Mouse (Mus musculus): Measurements from ENCODE around the gene Gm49368. TPM values are rescaled to one million over a fixed set of nuclear protein-coding genes. Genes with fewer than 3 reads are reported as not detected.

Gm49368 gene
- 25.5 and 27.4 TPM in 2 replicates for total RNA-seq (2023)

DNA sequence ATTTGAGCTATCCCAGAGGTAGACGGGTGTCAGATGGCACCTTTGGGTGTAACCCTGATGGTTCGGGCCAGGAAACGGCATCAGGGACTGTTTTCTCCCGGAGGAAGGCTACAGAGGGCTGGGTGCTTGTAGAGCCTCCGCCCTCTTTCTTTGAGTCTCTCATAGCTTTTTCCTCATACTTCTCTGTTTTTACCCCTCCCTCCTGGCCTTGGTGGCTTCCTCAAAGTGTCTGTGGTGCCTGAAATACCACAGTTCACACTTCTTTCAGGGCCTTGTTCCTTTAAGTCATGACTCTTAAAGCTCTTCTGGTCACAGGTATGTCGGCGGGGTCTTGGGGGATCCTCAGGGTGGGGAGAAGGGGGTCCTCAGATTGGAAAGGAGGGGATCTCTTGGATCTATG, at the start of gene Gm49368, which contains the start of gene Itgam:
TSS of gene Gm49368 (plus strand) at position 228 of the 400 bp plus-strand sequence.
TSS of gene Itgam (plus strand) at position 185 of the 400 bp plus-strand sequence.

DNA sequence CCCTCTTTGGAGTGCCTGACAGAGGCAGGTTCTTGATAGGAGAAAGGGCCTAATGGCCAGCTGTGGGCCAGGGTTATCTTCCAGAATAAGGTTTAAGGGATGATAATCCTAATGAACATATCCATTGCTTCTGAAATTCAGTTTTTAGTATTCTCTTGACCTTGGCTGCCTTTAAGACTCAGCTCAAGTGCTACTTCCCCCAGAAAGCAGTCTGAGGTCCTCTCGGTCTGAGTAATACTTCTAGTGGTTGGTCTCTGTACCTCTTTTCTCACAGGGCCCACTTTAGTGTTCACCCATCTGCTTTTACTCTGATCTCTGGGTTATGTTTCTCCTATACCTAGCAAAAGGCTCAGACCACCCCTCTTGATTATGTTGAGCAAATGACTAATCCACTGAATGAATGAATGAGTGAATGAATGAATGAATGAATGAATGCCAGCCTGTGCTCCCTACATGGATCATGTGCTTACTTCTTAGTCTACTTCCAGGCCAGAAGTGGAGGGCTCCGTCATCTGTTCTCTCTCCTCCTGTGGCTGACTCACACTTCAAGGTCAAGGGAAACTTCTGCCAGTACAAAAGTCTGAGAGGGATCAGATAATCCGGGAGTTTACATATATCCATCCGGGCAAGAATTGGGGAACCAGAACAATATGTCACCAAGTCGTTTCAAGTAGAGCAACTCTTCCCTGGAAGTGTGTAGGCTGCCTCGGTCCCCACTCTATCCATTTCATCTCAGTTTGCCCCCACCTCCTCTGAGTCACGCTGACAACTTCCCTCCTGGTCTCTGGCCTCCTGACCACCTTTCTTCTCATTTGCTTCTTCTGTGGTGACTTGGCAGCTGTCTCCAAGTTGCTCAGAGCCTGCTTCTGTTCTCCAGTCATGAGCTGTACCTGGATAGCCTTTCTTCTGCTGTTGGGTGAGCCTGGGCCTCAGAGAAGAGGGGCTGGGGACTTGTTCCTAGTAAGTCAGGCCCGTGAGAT, 66.5 kb downstream of the Gm49368 start, which contains the start of gene Itgax:
TSS of gene Itgax (plus strand) at position 807 of the 980 bp plus-strand sequence.

DNA sequence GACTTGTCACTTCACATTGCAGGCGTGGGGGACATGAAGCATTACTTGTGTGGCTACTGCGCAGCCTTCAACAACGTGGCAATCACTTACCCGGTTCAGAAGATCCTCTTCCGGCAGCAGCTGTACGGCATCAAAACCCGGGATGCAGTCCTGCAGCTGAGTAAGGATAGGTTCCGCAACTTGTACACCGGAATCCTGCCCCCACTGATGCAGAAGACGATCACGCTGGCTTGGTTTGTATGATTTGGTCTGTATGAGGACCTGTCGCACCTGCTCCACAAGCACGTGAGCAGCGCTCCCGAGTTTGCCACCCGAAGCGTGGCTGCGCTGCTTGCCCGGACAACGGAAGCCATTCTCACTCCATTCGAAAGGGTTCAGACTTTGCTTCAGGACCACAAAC, 91.6 kb downstream of the Gm49368 start, which contains the start of gene Itgad:
TSS of gene Itgad (plus strand) at position 301 of the 400 bp plus-strand sequence.

Other genes starting within 250 kb of the Gm49368 start
- gene Stx4a, start 238.4 kb upstream of the Gm49368 start, total RNA-seq (2023) = 55.8 and 70.3 TPM in 2 replicates
- gene Stx1b, start 238.1 kb upstream of the Gm49368 start, total RNA-seq (2023) = not detected in 2 replicates
- 33.1 and 38.1 TPM in 2 replicates for gene Zfp646, start 186.5 kb upstream of the Gm49368 start, total RNA-seq (2023)
- 4.7 and 7.5 TPM in 2 replicates for gene Zfp668, start 185.9 kb upstream of the Gm49368 start, total RNA-seq (2023)
- gene Prss53, start 171.7 kb upstream of the Gm49368 start, total RNA-seq (2023) = not detected in 2 replicates
- not detected in 2 replicates for gene Gm21974, start 167.2 kb upstream of the Gm49368 start, total RNA-seq (2023)
- gene Vkorc1, start 167.1 kb upstream of the Gm49368 start, total RNA-seq (2023) = 7.5 and 8.1 TPM in 2 replicates
- 26.7 and 28.4 TPM in 2 replicates for gene Bckdk, start 158.6 kb upstream of the Gm49368 start, total RNA-seq (2023)
- gene Kat8, start 150.2 kb upstream of the Gm49368 start, total RNA-seq (2023) = 15.5 and 18.0 TPM in 2 replicates
- gene Prss8, start 132.6 kb upstream of the Gm49368 start, total RNA-seq (2023) = not detected in 2 replicates
- 0.79 and 2.1 TPM in 2 replicates for gene Prss36, start 116.0 kb upstream of the Gm49368 start, total RNA-seq (2023)
- 510 and 553 TPM in 2 replicates for gene Fus, start 95.2 kb upstream of the Gm49368 start, total RNA-seq (2023)
- gene Pycard, start 68.8 kb upstream of the Gm49368 start, total RNA-seq (2023) = 46.4 and 70.4 TPM in 2 replicates
- gene Trim72, start 58.7 kb upstream of the Gm49368 start, total RNA-seq (2023) = 0.48 and 0.88 TPM in 2 replicates
- 944 and 1,025 TPM in 2 replicates for gene Itgam, start within 50 bp of the Gm49368 start, total RNA-seq (2023)
- 37.9 and 48.0 TPM in 2 replicates for gene Itgax, start 66.9 kb downstream of the Gm49368 start, total RNA-seq (2023)
- gene Itgad, start 91.7 kb downstream of the Gm49368 start, total RNA-seq (2023) = 1.00 and 1.2 TPM in 2 replicates
- gene Cox6a2, start 143.7 kb downstream of the Gm49368 start, total RNA-seq (2023) = not detected in 2 replicates
- 9.8 and 12.6 TPM in 2 replicates for gene Armc5, start 174.7 kb downstream of the Gm49368 start, total RNA-seq (2023)
- 3.6 and 4.4 TPM in 2 replicates for gene 9130023H24Rik, start 175.3 kb downstream of the Gm49368 start, total RNA-seq (2023)
- gene Tgfb1i1, start 184.1 kb downstream of the Gm49368 start, total RNA-seq (2023) = 0.25 and 0.28 TPM in 2 replicates
- gene Slc5a2, start 203.0 kb downstream of the Gm49368 start, total RNA-seq (2023) = not detected in 2 replicates
- gene BC017158, start 235.5 kb downstream of the Gm49368 start, total RNA-seq (2023) = 6.8 and 7.0 TPM in 2 replicates

All from neutrophil, adult 65 days (primary cell).